Mouse (Mus musculus) embryonic facial prominence, embryonic 13.5 days (tissue): Measurements from ENCODE around the gene Pml. TPM values are rescaled to one million over a fixed set of nuclear protein-coding genes. Genes with fewer than 3 reads are reported as not detected.
A peak's percentile ranks its signal among the peaks of the same experiment; 100 is the strongest.

Experiments used
- ATAC-seq: fragments of 200-750 bp; cut with Nextera tagmentation; 2 replicates; pipeline ENCODE4 v1.8.0; 2017; ENCODE audit warnings: low read depth; ENCODE audit not compliant: insufficient number of reproducible peaks, insufficient read depth, low FRiP score, low TSS enrichment
- H3K27ac ChIP-seq: fragments of 300-500 bp; sonication (generic); 2 replicates; pipeline ENCODE4 v1.5.1; 2015; ENCODE audit warnings: moderate library complexity, mild to moderate bottlenecking, inconsistent platforms
- H3K27me3 ChIP-seq: fragments of 300-500 bp; sonication (generic); 2 replicates; pipeline ENCODE4 v1.6.1; 2015; ENCODE audit warnings: mild to moderate bottlenecking, inconsistent platforms
- H3K36me3 ChIP-seq: fragments of 300-500 bp; sonication (generic); 2 replicates; pipeline ENCODE4 v1.6.1; 2015; ENCODE audit warnings: mild to moderate bottlenecking, inconsistent platforms
- H3K4me1 ChIP-seq: fragments of 300-500 bp; sonication (generic); 2 replicates; pipeline ENCODE4 v1.6.1; 2015; ENCODE audit warnings: inconsistent platforms
- H3K4me2 ChIP-seq: fragments of 300-500 bp; sonication (generic); 2 replicates; pipeline ENCODE4 v1.6.1; 2015; ENCODE audit warnings: moderate library complexity, mild to moderate bottlenecking, inconsistent platforms
- H3K4me3 ChIP-seq: fragments of 300-500 bp; sonication (generic); 2 replicates; pipeline ENCODE4 v1.5.1; 2015; ENCODE audit warnings: mild to moderate bottlenecking, inconsistent platforms
- H3K9ac ChIP-seq: fragments of 300-500 bp; sonication (generic); 2 replicates; pipeline ENCODE4 v1.6.1; 2015; ENCODE audit warnings: mild to moderate bottlenecking, inconsistent platforms
- H3K9me3 ChIP-seq: fragments of 300-500 bp; sonication (generic); 2 replicates; pipeline ENCODE4 v1.6.1; 2016; ENCODE audit warnings: inconsistent platforms
- WGBS: fragments of 180-500 bp; shearing (Covaris S2); methylation state at CpG from one replicate; pipeline ENCODE4 v1.1.7; 2015; ENCODE audit warnings: mixed read lengths; 5-methylcytosine and 5-hydroxymethylcytosine counted together
- polyA plus RNA-seq: library from polyadenylated mRNA; unstranded; fragments of >200 nt; fragmentation: Nextera tagmentation; extraction: Ambion mirVana; gene quantifications from 2 replicates; pipeline ENCODE4 v1.2.1, GENCODE M21; 2015

The Pml gene
- polyA plus RNA-seq: 14.4 and 15.2 TPM in 2 replicates

- WGBS: under 1% methylated on average over 16 of the region's 16 CpGs
- Histone ChIP-seq H3K4me1 (peaks cover 43% of the 10 kb centered on the region), H3K4me3 (peak within 1 kb of the TSS; percentile 55), H3K36me3 (0 out of 2 replicates have a peak, but pooled peaks cover 3% of the 10 kb centered on the region), H3K9ac (peak within 1 kb of the TSS; percentile 77), H3K4me2 (peak within 1 kb of the TSS; percentile 69), H3K27ac (peak within 1 kb of the TSS; percentile 93), H3K27me3 (no peaks in the 10 kb centered on the region), H3K9me3 (no peaks in the 10 kb centered on the region)
- ATAC-seq: peak; percentile 66; the same call in 1 of the 2 replicates
Observed at GRCm38 (mm10) chr9:58249592-58250192, at the start of gene Pml. TSS of gene Pml (minus strand) at chr9:58249786.

DNA sequence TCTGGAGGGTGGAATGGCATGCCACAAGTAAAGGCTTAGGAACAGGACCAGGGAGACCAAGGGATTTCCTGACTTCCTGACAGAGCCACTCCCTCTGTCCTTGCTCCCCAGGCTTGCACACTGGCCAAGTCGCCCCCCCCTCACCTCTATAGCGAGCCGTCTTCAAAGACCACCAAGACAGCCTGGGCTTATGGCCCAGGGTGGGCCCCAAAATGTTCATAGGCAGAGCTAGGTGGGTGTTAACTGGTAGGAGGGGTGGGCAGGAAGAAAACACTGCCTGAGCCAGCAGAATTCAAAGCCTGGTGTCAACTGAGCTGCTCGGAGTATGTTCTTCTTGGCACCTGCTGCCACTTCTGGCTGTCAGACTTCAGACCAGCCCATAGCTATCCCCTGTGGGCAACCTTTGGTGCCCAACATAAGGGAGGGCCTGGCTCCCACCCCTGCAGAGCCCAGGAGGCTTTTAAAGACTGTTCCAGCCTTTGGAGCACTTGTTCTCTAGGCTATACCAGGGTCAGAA is 48.4 kb upstream of the Pml start:
- no peak for ATAC-seq
- H3K4me3 ChIP-seq: no peak overlapping the region
- peaks cover 21% of the 10 kb centered on the region for H3K4me1 ChIP-seq
- 71% methylated on average over 4 of the region's 4 CpGs for WGBS
- H3K27ac ChIP-seq: no peak overlapping the region
- no peaks in the 10 kb centered on the region for H3K9me3 ChIP-seq
- peaks cover 13% of the 10 kb centered on the region for H3K36me3 ChIP-seq
- no peaks in the 10 kb centered on the region for H3K27me3 ChIP-seq
- H3K4me2 ChIP-seq: no peak overlapping the region
- no peak overlapping the region for H3K9ac ChIP-seq

GRCm38 (mm10) chr9:58297065-58297464 is 47.5 kb upstream of the Pml start:
- WGBS: 89% methylated on average over 6 of the region's 6 CpGs
- Histone ChIP-seq H3K4me3 (no peak overlapping the region), H3K9me3 (no peaks in the 10 kb centered on the region), H3K36me3 (peaks cover 19% of the 10 kb centered on the region), H3K27ac (no peak overlapping the region), H3K27me3 (no peaks in the 10 kb centered on the region), H3K4me1 (peaks cover 21% of the 10 kb centered on the region), H3K4me2 (no peak overlapping the region), H3K9ac (no peak overlapping the region)
- no peak for ATAC-seq

DNA sequence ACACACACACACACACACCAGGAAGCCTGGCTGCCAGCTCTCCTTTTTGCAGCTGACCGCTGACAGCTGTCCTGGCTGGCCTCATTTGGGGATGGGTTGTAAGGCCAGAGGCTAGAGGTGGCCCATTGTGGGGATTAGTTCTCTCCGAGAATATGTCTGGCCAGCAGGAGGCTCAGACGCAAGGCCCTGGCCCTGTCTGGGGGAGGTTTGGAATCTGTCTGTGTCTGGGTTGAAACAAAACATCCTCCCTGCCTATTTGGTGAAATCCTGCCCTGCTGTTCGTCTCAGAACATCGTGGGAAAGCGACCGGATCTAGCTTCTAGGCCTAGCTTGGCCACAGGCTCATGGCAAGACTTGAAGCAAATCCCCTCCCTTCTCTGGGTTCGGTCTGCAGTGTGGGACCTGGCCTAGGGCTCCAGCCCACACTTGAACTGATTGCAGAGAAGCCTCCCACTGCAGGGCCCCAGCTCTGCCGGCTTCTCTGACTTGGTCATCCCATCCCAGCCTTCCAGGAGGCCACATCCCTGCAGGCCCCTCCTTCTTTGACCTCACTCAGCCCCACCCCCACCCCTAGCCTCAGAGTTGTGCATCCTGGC is 46.3 kb upstream of the Pml start:
- Histone ChIP-seq H3K9ac (peak overlapping the region; percentile 40; the same call in 1 of the 2 replicates), H3K4me1 (peaks cover 21% of the 10 kb centered on the region), H3K9me3 (no peaks in the 10 kb centered on the region), H3K4me2 (no peak overlapping the region), H3K27ac (peak overlapping the region; percentile 33; the same call in 1 of the 2 replicates), H3K36me3 (peaks cover 23% of the 10 kb centered on the region), H3K27me3 (no peaks in the 10 kb centered on the region), H3K4me3 (no peak overlapping the region)
- 19% methylated on average over 9 of the region's 9 CpGs for WGBS
- ATAC-seq: no peak

DNA sequence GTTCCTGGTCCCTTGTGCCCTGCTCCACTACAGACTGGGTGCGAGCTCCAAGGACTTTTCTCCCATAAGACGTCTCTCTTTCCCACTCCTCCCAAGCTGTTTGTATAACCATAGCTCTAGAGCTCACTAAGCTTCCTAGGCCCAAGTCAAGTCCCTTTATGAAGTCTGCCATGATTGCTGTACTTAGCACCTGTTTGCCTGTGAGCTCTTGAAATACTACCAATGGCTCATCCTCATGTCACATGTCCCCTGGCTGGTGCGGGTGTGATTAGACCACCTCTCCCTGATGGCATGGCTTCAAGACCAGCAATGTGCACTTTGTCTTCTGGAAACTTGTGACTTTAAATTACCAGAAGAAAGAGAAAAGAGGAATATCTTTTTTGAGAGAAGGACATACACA is 45.8 kb upstream of the Pml start:
- Histone ChIP-seq H3K4me3 (no peak overlapping the region), H3K27me3 (no peaks in the 10 kb centered on the region), H3K4me2 (no peak overlapping the region), H3K9ac (no peak overlapping the region), H3K36me3 (peaks cover 28% of the 10 kb centered on the region), H3K9me3 (no peaks in the 10 kb centered on the region), H3K27ac (no peak overlapping the region), H3K4me1 (peaks cover 21% of the 10 kb centered on the region)
- ATAC-seq: no peak
- 84% methylated on average over 3 of the region's 3 CpGs for WGBS

GRCm38 (mm10) chr9:58294527-58294926 is 44.9 kb upstream of the Pml start:
- no peak overlapping the region for H3K27ac ChIP-seq
- H3K4me1 ChIP-seq: peaks cover 14% of the 10 kb centered on the region
- H3K4me3 ChIP-seq: no peak overlapping the region
- ATAC-seq: no peak
- no peaks in the 10 kb centered on the region for H3K27me3 ChIP-seq
- H3K9ac ChIP-seq: no peak overlapping the region
- peaks cover 28% of the 10 kb centered on the region for H3K36me3 ChIP-seq
- 45% methylated on average over 7 of the region's 7 CpGs for WGBS
- H3K4me2 ChIP-seq: no peak overlapping the region
- H3K9me3 ChIP-seq: no peaks in the 10 kb centered on the region

DNA sequence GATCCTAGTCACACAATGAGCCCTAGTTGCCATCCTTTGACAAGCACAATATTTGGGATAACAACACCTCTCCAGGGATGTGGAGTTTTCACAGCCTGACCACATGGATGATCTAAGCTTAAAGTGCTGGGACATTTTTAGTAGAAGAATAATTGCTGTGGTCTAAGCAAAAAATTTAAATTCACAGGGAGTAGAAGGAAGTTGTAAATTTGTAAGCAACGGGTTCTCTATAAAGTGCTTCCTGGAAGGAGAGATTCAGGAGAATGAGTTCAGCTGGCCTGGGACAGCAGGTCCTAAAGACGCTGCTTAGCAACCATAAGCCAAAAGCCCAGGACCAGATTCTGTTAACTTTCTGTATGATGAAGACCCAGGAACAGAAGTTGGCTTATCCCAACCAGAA is 40.3 kb upstream of the Pml start:
- no peaks in the 10 kb centered on the region for H3K9me3 ChIP-seq
- no peak overlapping the region for H3K9ac ChIP-seq
- H3K27ac ChIP-seq: no peak overlapping the region
- no peak overlapping the region for H3K4me2 ChIP-seq
- no peaks in the 10 kb centered on the region for H3K27me3 ChIP-seq
- H3K36me3 ChIP-seq: peaks cover 27% of the 10 kb centered on the region
- no peak for ATAC-seq
- WGBS: 74% methylated on average over 2 of the region's 2 CpGs
- no peaks in the 10 kb centered on the region for H3K4me1 ChIP-seq
- no peak overlapping the region for H3K4me3 ChIP-seq

- 52% methylated on average over 1 of the region's 1 CpGs for WGBS
- no peak overlapping the region for H3K9ac ChIP-seq
- peaks cover 27% of the 10 kb centered on the region for H3K36me3 ChIP-seq
Observed at GRCm38 (mm10) chr9:58289090-58289489, 39.5 kb upstream of the Pml start.

GRCm38 (mm10) chr9:58283431-58283830 is 33.8 kb upstream of the Pml start:
- no peak overlapping the region for H3K27ac ChIP-seq
- no peaks in the 10 kb centered on the region for H3K27me3 ChIP-seq
- 41% methylated on average over 7 of the region's 7 CpGs for WGBS
- H3K4me2 ChIP-seq: no peak overlapping the region
- no peaks in the 10 kb centered on the region for H3K9me3 ChIP-seq
- H3K36me3 ChIP-seq: peaks cover 2% of the 10 kb centered on the region; the same call in 1 of the 2 replicates
- H3K9ac ChIP-seq: no peak overlapping the region
- no peak for ATAC-seq
- H3K4me3 ChIP-seq: no peak overlapping the region
- peaks cover 13% of the 10 kb centered on the region for H3K4me1 ChIP-seq

More at GRCm38 (mm10) chr9:58289090-58289489, 39.5 kb upstream of the Pml start:
- no peak overlapping the region for H3K27ac ChIP-seq
- no peak overlapping the region for H3K4me2 ChIP-seq
- H3K9me3 ChIP-seq: no peaks in the 10 kb centered on the region
- H3K27me3 ChIP-seq: no peaks in the 10 kb centered on the region
- no peak for ATAC-seq
- H3K4me3 ChIP-seq: no peak overlapping the region
- no peaks in the 10 kb centered on the region for H3K4me1 ChIP-seq

DNA sequence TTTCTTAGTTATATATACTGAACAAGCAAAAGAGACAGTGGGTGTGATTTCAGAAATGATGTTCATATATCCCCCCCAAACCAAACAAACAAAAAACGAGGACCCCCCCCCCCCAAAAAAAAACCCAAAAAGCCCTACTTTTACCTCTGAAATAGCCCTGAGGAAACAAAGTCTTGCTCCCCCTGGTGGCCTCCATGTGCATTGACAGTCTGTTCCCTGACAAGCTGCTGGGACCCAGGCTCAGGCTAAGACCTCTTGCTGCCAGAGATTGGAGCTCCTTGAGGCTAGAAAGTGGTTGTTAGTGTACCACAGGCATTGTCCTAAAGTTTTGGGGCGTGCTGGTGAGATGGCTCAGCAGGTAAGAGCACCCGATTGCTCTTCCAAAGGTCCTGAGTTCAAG is 32.0 kb upstream of the Pml start:
- WGBS: 54% methylated on average over 3 of the region's 3 CpGs
- Histone ChIP-seq H3K27me3 (no peaks in the 10 kb centered on the region), H3K9ac (no peak overlapping the region), H3K36me3 (no peaks in the 10 kb centered on the region), H3K4me3 (no peak overlapping the region), H3K4me1 (peaks cover 13% of the 10 kb centered on the region), H3K4me2 (no peak overlapping the region), H3K27ac (no peak overlapping the region), H3K9me3 (no peaks in the 10 kb centered on the region)
- no peak for ATAC-seq

- H3K9me3 ChIP-seq: no peaks in the 10 kb centered on the region
- 34% methylated on average over 9 of the region's 9 CpGs for WGBS
- no peaks in the 10 kb centered on the region for H3K27me3 ChIP-seq
- no peak overlapping the region for H3K4me3 ChIP-seq
- H3K27ac ChIP-seq: no peak overlapping the region
- no peak overlapping the region for H3K4me2 ChIP-seq
- H3K4me1 ChIP-seq: peaks cover 17% of the 10 kb centered on the region
- H3K36me3 ChIP-seq: no peaks in the 10 kb centered on the region
- no peak for ATAC-seq
- H3K9ac ChIP-seq: no peak overlapping the region
Observed at GRCm38 (mm10) chr9:58280259-58281109, 30.9 kb upstream of the Pml start.
